12 mouse cellular contexts compared by ENCODE assay signal in the genomic region with DNA sequence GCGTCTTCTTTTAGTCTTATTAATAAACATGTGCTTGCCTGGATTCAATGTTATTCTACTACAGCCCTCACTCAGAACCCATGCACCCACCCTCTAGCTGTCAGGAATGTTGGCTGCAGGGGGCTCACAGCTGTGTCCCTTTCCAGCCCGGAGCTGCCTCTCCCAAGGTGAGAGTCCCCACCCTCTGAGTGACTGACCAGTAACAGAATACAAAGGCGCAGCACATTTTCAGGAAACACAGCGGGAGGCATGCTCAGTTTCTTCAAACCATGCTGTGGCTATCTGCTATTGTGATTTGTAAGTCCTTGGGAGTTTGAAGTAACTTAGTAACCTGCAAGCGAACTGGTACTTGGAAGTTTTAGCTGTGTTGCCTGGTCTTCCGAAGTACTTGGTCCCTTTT.
A peak's percentile ranks its signal among the peaks of the same experiment; 100 is the strongest.
DNase-seq lines count a peak whose midpoint lies in the region; ATAC-seq and TF ChIP-seq lines count a peak whose summit lies in the region.
"Had no signal": no experiment of that assay in that cellular context is flagged by ENCODE, and none has a peak within 500 bp of the region (broad histone marks: within the 10 kb centered on the region; RNA-seq: fewer than 3 reads in every experiment).

No protein-coding gene starts in this region.

- no peaks in the 10 kb centered on the region for H3K4me1 ChIP-seq in intestine, embryonic 15.5 days (replicated peaks)
- H3K4me1 ChIP-seq in intestine, postnatal 0 days (replicated peaks; ENCODE audit: control insufficient read depth, insufficient read depth, low read length) = no peaks in the 10 kb centered on the region
- H3K4me1 ChIP-seq in embryonic facial prominence, embryonic 12.5 days = 0 out of 2 replicates have a peak, but pooled peaks cover 4% of the 10 kb centered on the region
- 0 out of 2 replicates have a peak, but pooled peaks cover 2% of the 10 kb centered on the region for H3K4me1 ChIP-seq in midbrain, embryonic 16.5 days (ENCODE audit: control insufficient read depth, insufficient read depth, low read length)
- H3K4me1 ChIP-seq: megakaryocyte, embryonic 14.5 days had no signal

- peak overlapping the region; percentile 9; the same call in 1 of the 2 replicates for H3K4me2 ChIP-seq in intestine, embryonic 15.5 days (replicated peaks)
- no peak overlapping the region for H3K4me2 ChIP-seq in intestine, postnatal 0 days (replicated peaks; ENCODE audit: low read depth)
- peak overlapping the region; percentile 25 for H3K4me2 ChIP-seq in embryonic facial prominence, embryonic 12.5 days (replicated peaks)
- H3K4me2 ChIP-seq in midbrain, embryonic 16.5 days (ENCODE audit: low read length) = peak overlapping the region; percentile 29; the same call in 1 of the 2 replicates

- WGBS in intestine, embryonic 15.5 days = 27% methylated on average over 6 of the region's 6 CpGs
- 32% methylated on average over 6 of the region's 6 CpGs for WGBS in intestine, postnatal 0 days
- WGBS in embryonic facial prominence, embryonic 12.5 days = 23% methylated on average over 6 of the region's 6 CpGs
- 22% methylated on average over 6 of the region's 6 CpGs for WGBS in midbrain, embryonic 16.5 days

- H3K9me3 ChIP-seq in intestine, embryonic 15.5 days = no peaks in the 10 kb centered on the region
- no peaks in the 10 kb centered on the region for H3K9me3 ChIP-seq in intestine, postnatal 0 days (ENCODE audit: control insufficient read depth)
- H3K9me3 ChIP-seq in embryonic facial prominence, embryonic 12.5 days = no peaks in the 10 kb centered on the region
- no peaks in the 10 kb centered on the region for H3K9me3 ChIP-seq in midbrain, embryonic 16.5 days (replicated peaks; ENCODE audit: control insufficient read depth, low read length, poor library complexity, severe bottlenecking)
- H3K9me3 ChIP-seq: forebrain, embryonic 10.5 days; megakaryocyte, embryonic 14.5 days had no signal

- H3K36me3 ChIP-seq in intestine, embryonic 15.5 days = no peaks in the 10 kb centered on the region
- no peaks in the 10 kb centered on the region for H3K36me3 ChIP-seq in intestine, postnatal 0 days (ENCODE audit: control insufficient read depth, insufficient read depth)
- H3K36me3 ChIP-seq in embryonic facial prominence, embryonic 12.5 days = no peaks in the 10 kb centered on the region
- no peaks in the 10 kb centered on the region for H3K36me3 ChIP-seq in midbrain, embryonic 16.5 days (ENCODE audit: control insufficient read depth, insufficient read depth, low read length)
- H3K36me3 ChIP-seq: forebrain, embryonic 10.5 days had no signal

- H3K9ac ChIP-seq in intestine, embryonic 15.5 days = no peak overlapping the region
- no peak overlapping the region for H3K9ac ChIP-seq in intestine, postnatal 0 days (ENCODE audit: low read depth, low read length)
- H3K9ac ChIP-seq in embryonic facial prominence, embryonic 12.5 days = no peak overlapping the region
- H3K9ac ChIP-seq in midbrain, embryonic 16.5 days (ENCODE audit: low read depth, low read length) = no peak overlapping the region

- H3K4me3 ChIP-seq in intestine, embryonic 15.5 days (replicated peaks) = no peak overlapping the region
- no peak overlapping the region for H3K4me3 ChIP-seq in intestine, postnatal 0 days (ENCODE audit: low read depth, low read length)
- H3K4me3 ChIP-seq in embryonic facial prominence, embryonic 12.5 days = no peak overlapping the region
- H3K4me3 ChIP-seq in midbrain, embryonic 16.5 days (ENCODE audit: low read depth, low read length) = no peak overlapping the region
- H3K4me3 ChIP-seq: forebrain, embryonic 10.5 days; megakaryocyte, embryonic 14.5 days had no signal

- no peak overlapping the region for H3K27ac ChIP-seq in intestine, embryonic 15.5 days
- no peak overlapping the region for H3K27ac ChIP-seq in intestine, postnatal 0 days (ENCODE audit: low read depth, low read length)
- H3K27ac ChIP-seq in embryonic facial prominence, embryonic 12.5 days = no peak overlapping the region
- H3K27ac ChIP-seq in midbrain, embryonic 16.5 days (ENCODE audit: low read length) = no peak overlapping the region
- H3K27ac ChIP-seq: forebrain, embryonic 10.5 days had no signal

- no peak for ATAC-seq in intestine, embryonic 15.5 days
- ATAC-seq in intestine, postnatal 0 days = no peak
- no peak for ATAC-seq in embryonic facial prominence, embryonic 12.5 days (ENCODE audit: insufficient number of reproducible peaks, insufficient read depth, low FRiP score, low TSS enrichment)
- ATAC-seq in midbrain, embryonic 16.5 days = no peak

- no peak for TF ChIP-seq CTCF in intestine, postnatal 0 days (IDR thresholded peaks at IDR 0.05; ENCODE audit: low read depth)

- peak; percentile 29 for DNase-seq in embryo, embryonic 10 days (ENCODE audit: low spot score)
- DNase-seq in embryo, embryonic 10.5 days (ENCODE audit: low spot score) = no peak
- no peak for DNase-seq in layer of hippocampus, postnatal 10 days (ENCODE audit: low spot score in 2 of 2)
- DNase-seq in adrenal gland, postnatal 4 days (ENCODE audit: low spot score in 2 of 2) = no peak
- DNase-seq: cerebellum, adult 9-10 months; liver had no signal

- no peaks in the 10 kb centered on the region for H3K27me3 ChIP-seq in intestine, embryonic 15.5 days (replicated peaks)
- H3K27me3 ChIP-seq in intestine, postnatal 0 days (replicated peaks; ENCODE audit: control insufficient read depth, insufficient read depth, low read length) = no peaks in the 10 kb centered on the region
- no peaks in the 10 kb centered on the region for H3K27me3 ChIP-seq in embryonic facial prominence, embryonic 12.5 days
- no peaks in the 10 kb centered on the region for H3K27me3 ChIP-seq in midbrain, embryonic 16.5 days (ENCODE audit: control insufficient read depth, insufficient read depth, low read depth, low read length)
- H3K27me3 ChIP-seq: megakaryocyte, embryonic 14.5 days had no signal
